Mouse (Mus musculus) urinary bladder, postnatal 4 days (tissue): ENCODE data around the gene Fcer1a.
"Not testable (repeated sequence)": the region's sequence is repeated elsewhere in the genome, so short reads cannot be mapped to it uniquely, and the experiment has no call there.

Source experiments
- DNase-seq, 2 experiments: peaks; one replicate each; pipeline ENCODE4 v3.0.0; 2021 to 2022; ENCODE audit warnings: low spot score in 2 of 2

Gene Fcer1a

DNA sequence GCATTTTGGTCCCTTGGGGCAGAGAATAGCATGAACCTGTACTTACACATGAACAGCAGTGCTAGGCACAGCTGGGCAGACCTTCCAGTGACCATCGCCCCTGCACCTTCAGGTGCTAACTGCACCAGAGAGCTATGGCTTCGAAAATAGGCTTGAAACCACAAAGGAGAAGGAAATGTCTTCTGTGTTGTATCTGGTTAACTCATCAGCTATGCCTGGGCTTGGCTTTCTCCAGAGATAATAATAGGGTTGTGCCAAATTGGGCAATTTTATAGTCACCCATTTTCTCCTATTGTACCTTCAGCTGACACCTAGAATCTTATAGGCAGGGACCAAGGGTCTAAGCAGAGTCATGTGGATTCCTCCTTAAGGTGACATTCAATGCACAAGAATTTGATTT, at the start of gene Fcer1a:
TSS of gene Fcer1a (minus strand) at position 134 of the 400 bp plus-strand sequence.
- DNase-seq = no peak

- no peak for DNase-seq
Observed at GRCm38 (mm10) chr1:173265701-173266100, 38.7 kb upstream of the Fcer1a start, which contains the start of gene Olfr418. TSS of gene Olfr418 (plus strand) at chr1:173266001.

GRCm38 (mm10) chr1:173249888-173250287, 22.9 kb upstream of the Fcer1a start:
- no peak for DNase-seq

DNA sequence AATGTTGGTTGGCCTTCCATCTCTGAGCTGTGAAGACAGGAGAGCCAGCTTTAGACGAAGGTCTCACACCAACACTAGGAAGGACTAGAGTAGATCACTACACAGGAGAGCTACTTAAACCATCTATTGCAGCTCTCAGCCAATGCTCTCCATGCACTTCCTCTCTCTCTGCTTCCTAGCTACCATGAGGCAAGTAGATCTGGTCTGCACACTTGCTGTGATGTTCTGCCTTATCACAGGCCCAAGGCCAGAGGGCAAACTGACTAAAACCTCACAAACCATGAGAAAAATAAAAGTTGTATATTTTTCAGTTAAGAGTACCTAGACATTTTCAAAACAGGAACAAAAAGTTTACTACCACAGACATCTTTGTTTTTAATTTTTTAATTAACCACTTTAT, 10.0 kb upstream of the Fcer1a start:
- not testable (repeated sequence) for DNase-seq

- DNase-seq = no peak
Observed at GRCm38 (mm10) chr1:173216481-173216880, 10.5 kb downstream of the Fcer1a start.

DNA sequence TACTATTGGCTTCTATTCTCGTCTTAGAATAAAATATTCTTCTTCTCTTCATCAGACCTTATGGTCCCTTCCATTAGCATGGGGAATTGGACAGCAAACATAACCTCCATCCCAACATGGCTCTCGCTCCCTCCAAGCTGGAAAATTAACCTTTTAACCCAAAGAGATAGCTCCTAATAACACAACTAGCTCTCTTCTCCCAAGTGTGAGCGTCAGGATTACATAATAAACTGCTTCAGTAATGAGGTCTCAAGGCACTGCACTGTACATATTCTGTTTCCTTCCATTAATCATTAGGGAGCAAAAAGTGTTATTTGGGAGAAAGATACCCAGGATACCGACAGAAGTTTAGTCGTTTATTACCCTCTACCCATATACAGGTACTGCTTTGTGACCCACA, 14.9 kb downstream of the Fcer1a start, which contains the start of gene Olfr1404:
TSS of gene Olfr1404 (plus strand) at position 301 of the 400 bp plus-strand sequence.
- no peak for DNase-seq

- no peak for DNase-seq
Observed at GRCm38 (mm10) chr1:173197508-173197907, 29.5 kb downstream of the Fcer1a start, which contains the start of gene Olfr218. TSS of gene Olfr218 (plus strand) at chr1:173197808.

DNA sequence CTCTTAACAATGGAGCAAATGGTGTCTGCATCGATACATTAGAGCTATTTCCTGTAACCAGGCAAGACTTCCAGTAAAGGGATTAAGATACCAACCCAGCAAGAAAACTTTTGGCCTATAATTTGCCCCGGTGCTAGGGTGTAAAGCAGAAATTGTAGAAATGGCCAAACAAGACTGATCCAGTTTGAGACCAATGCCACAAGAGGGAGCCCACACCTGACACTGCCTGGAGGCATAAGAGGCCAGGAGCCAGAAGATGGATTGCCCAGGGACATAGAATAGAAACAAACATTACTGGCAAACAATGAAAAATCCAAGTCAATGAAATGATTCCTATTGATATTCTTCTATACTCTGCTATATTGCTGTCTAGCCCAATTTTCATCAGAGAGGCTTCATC, 30.7 kb downstream of the Fcer1a start:
- no peak for DNase-seq

GRCm38 (mm10) chr1:173192059-173192458, 35.0 kb downstream of the Fcer1a start:
- no peak for DNase-seq

DNA sequence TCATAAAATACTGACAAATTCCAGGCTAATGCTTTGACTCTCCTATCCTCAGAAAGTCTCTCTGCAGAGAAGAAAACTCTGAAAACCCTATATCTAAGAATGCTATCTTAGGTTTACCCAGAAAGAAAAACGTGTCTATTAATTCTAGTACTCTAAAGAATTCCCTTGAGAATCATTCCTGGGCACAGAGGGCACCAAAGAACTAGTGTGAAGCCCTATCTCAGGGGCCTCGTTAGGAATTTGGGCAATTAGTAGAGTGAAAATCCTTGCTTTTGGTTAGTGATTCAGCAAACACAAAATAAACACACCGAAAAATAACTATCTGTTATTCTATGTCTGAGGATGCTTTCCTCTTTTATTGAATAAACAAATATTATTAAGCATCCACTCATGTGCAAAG, 36.5 kb downstream of the Fcer1a start, which contains the start of gene Olfr1406:
TSS of gene Olfr1406 (minus strand) at position 101 of the 400 bp plus-strand sequence.
- no peak for DNase-seq

- DNase-seq = no peak
Observed at GRCm38 (mm10) chr1:173174154-173174842, 52.7 kb downstream of the Fcer1a start.
